Mouse (Mus musculus) neural tube, embryonic 13.5 days (tissue): Measurements from ENCODE around the gene Chst14. TPM values are rescaled to one million over a fixed set of nuclear protein-coding genes. Genes with fewer than 3 reads are reported as not detected.
A peak's percentile ranks its signal among the peaks of the same experiment; 100 is the strongest.

ENCODE experiments used
- ATAC-seq: fragments of 200-750 bp; cut with Nextera tagmentation; 2 replicates; pipeline ENCODE4 v1.8.0; 2017; ENCODE audit warnings: low read depth, mild to moderate bottlenecking, moderate TSS enrichment, moderate library complexity
- H3K27ac ChIP-seq: fragments of 300-500 bp; sonication (generic); replicated peaks from 2 replicates; pipeline ENCODE4 v1.5.1; 2015; ENCODE audit warnings: moderate library complexity, mild to moderate bottlenecking, inconsistent platforms
- H3K27me3 ChIP-seq: fragments of 300-500 bp; sonication (generic); 2 replicates; pipeline ENCODE4 v1.6.1; 2015; ENCODE audit warnings: mild to moderate bottlenecking, inconsistent platforms
- H3K36me3 ChIP-seq: fragments of 300-500 bp; sonication (generic); 2 replicates; pipeline ENCODE4 v1.6.1; 2015; ENCODE audit warnings: mild to moderate bottlenecking, inconsistent platforms
- H3K4me1 ChIP-seq: fragments of 300-500 bp; sonication (generic); replicated peaks from 2 replicates; pipeline ENCODE4 v1.6.1; 2015; ENCODE audit warnings: inconsistent platforms
- H3K4me2 ChIP-seq: fragments of 300-500 bp; sonication (generic); 2 replicates; pipeline ENCODE4 v1.6.1; 2015; ENCODE audit warnings: inconsistent platforms, mild to moderate bottlenecking, moderate library complexity
- H3K4me3 ChIP-seq: fragments of 300-500 bp; sonication (generic); 2 replicates; pipeline ENCODE4 v1.5.1; 2015; ENCODE audit warnings: mild to moderate bottlenecking, inconsistent platforms
- H3K9ac ChIP-seq: fragments of 300-500 bp; sonication (generic); 2 replicates; pipeline ENCODE4 v1.6.1; 2015; ENCODE audit warnings: moderate library complexity, mild to moderate bottlenecking, inconsistent platforms
- H3K9me3 ChIP-seq: fragments of 300-500 bp; sonication (generic); 2 replicates; pipeline ENCODE4 v1.6.1; 2016; ENCODE audit warnings: inconsistent platforms
- WGBS: fragments of 180-500 bp; shearing (Covaris S2); methylation state at CpG from one replicate; pipeline ENCODE4 v1.1.7; 2015; 5-methylcytosine and 5-hydroxymethylcytosine counted together
- polyA plus RNA-seq: library from polyadenylated mRNA; unstranded; fragments of >200 nt; fragmentation: Nextera tagmentation; extraction: Ambion mirVana; gene quantifications from 2 replicates; pipeline ENCODE4 v1.2.1, GENCODE M21; 2015

The Chst14 gene
- polyA plus RNA-seq, 1 experiment from 2014 or later = 10.4 TPM

- Histone ChIP-seq H3K36me3 (no peaks in the 10 kb centered on the region), H3K9me3 (no peaks in the 10 kb centered on the region), H3K4me2 (no peak overlapping the region), H3K4me1 (peaks cover 57% of the 10 kb centered on the region), H3K9ac (0 out of 2 replicates have a peak overlapping the region, but pooled peaks have one; percentile 5), H3K27ac (no peak overlapping the region), H3K4me3 (no peak overlapping the region), H3K27me3 (peaks cover 68% of the 10 kb centered on the region)
- ATAC-seq = no peak
- 5% methylated on average over 4 of the region's 4 CpGs for WGBS
Observed at GRCm38 (mm10) chr2:118898771-118899170, 27.5 kb upstream of the Chst14 start.

DNA sequence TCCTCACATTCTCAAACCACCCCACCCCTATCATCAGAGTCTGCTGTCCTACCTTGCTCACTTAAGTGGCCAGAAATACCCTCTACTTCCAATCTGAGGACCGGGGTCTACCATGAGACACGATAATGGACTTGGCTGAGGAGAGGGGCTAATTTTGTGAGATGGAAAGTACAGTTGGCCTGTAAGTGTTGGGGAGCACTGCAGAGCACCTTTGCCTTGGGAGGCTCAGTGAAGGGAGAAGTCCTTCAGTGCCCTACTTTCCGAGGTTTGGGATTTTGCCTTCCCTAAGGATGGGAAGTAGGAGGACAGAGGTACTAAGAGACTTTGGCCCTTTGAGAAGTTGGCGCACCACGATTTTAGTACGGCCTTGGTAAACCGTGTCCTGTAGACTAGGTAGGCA is 27.0 kb upstream of the Chst14 start:
- Histone ChIP-seq H3K27ac (no peak overlapping the region), H3K36me3 (no peaks in the 10 kb centered on the region), H3K27me3 (peaks cover 63% of the 10 kb centered on the region), H3K4me1 (peaks cover 62% of the 10 kb centered on the region), H3K4me2 (no peak overlapping the region), H3K4me3 (no peak overlapping the region), H3K9me3 (no peaks in the 10 kb centered on the region), H3K9ac (no peak overlapping the region)
- ATAC-seq = no peak
- 8% methylated on average over 7 of the region's 7 CpGs for WGBS

- H3K4me1 ChIP-seq = peaks cover 71% of the 10 kb centered on the region
- H3K27ac ChIP-seq = peak within 1 kb of the TSS; percentile 93; the same call in 1 of the 2 replicates
- peaks cover 54% of the 10 kb centered on the region for H3K27me3 ChIP-seq
- H3K36me3 ChIP-seq = no peaks in the 10 kb centered on the region
- H3K9me3 ChIP-seq = no peaks in the 10 kb centered on the region
- H3K4me2 ChIP-seq = peak within 1 kb of the TSS; percentile 97
- peak within 1 kb of the TSS; percentile 74 for H3K9ac ChIP-seq
- peak; percentile 12 for ATAC-seq
- peak within 1 kb of the TSS; percentile 92 for H3K4me3 ChIP-seq
- WGBS = under 1% methylated on average over 32 of the region's 32 CpGs
Observed at GRCm38 (mm10) chr2:118899981-118900825, 26.1 kb upstream of the Chst14 start, which contains the start of gene Bahd1. Gene Bahd1, plus strand, starts transcription at chr2:118900377.

GRCm38 (mm10) chr2:118900826-118901140 is 25.5 kb upstream of the Chst14 start:
- Histone ChIP-seq H3K4me2 (peak overlapping the region; percentile 97), H3K36me3 (no peaks in the 10 kb centered on the region), H3K9ac (peak overlapping the region; percentile 74), H3K27ac (0 out of 2 replicates have a peak overlapping the region, but pooled peaks have one; percentile 38), H3K4me3 (peak overlapping the region; percentile 92), H3K27me3 (peaks cover 48% of the 10 kb centered on the region), H3K4me1 (peaks cover 77% of the 10 kb centered on the region), H3K9me3 (no peaks in the 10 kb centered on the region)
- 0% methylated on average over 11 of the region's 11 CpGs for WGBS
- peak; percentile 6 for ATAC-seq

GRCm38 (mm10) chr2:118901175-118902031 is 24.9 kb upstream of the Chst14 start:
- peak; percentile 91 for ATAC-seq
- H3K27ac ChIP-seq = peak overlapping the region; percentile 93
- peaks cover 75% of the 10 kb centered on the region for H3K4me1 ChIP-seq
- under 1% methylated on average over 96 of the region's 120 CpGs for WGBS
- peak overlapping the region; percentile 95 for H3K9ac ChIP-seq
- H3K27me3 ChIP-seq = peaks cover 42% of the 10 kb centered on the region
- H3K9me3 ChIP-seq = no peaks in the 10 kb centered on the region
- H3K36me3 ChIP-seq = no peaks in the 10 kb centered on the region
- peak overlapping the region; percentile 97 for H3K4me2 ChIP-seq
- H3K4me3 ChIP-seq = peak overlapping the region; percentile 92

GRCm38 (mm10) chr2:118902051-118903025 is 24.0 kb upstream of the Chst14 start:
- peak overlapping the region; percentile 92 for H3K4me3 ChIP-seq
- WGBS = under 1% methylated on average over 64 of the region's 106 CpGs
- H3K9me3 ChIP-seq = no peaks in the 10 kb centered on the region
- peaks cover 32% of the 10 kb centered on the region for H3K27me3 ChIP-seq
- ATAC-seq = peak; percentile 13; the same call in 1 of the 2 replicates
- peak overlapping the region; percentile 97 for H3K4me2 ChIP-seq
- peaks cover 66% of the 10 kb centered on the region for H3K4me1 ChIP-seq
- H3K9ac ChIP-seq = peak overlapping the region; percentile 95
- H3K36me3 ChIP-seq = no peaks in the 10 kb centered on the region
- H3K27ac ChIP-seq = peak overlapping the region; percentile 93

DNA sequence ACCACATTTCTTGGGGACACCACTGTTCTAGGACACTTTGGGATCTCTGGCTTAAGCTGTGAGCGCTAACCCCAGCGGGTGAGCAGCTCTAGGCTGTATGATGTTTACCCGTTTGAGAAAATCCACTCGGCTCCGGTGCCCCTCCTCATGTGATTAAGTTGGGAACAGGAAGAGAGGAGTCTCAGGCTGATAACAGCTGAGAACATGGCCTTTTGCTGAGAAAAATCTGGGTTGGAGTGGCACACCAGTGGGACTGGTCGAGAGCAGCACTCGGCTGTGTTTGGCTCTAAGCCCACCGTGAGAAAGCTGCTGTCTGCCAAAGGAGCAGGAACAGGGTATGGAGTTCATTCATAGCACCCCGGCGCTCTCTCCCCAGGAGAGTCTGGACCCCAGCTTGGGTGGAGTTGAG is 23.0 kb upstream of the Chst14 start:
- no peak for ATAC-seq
- Histone ChIP-seq H3K4me2 (peak overlapping the region; percentile 97), H3K27ac (no peak overlapping the region; the same call in 1 of the 2 replicates)

GRCm38 (mm10) chr2:118905433-118906117 is 20.7 kb upstream of the Chst14 start:
- 80% methylated on average over 7 of the region's 7 CpGs for WGBS
- Histone ChIP-seq H3K9me3 (no peaks in the 10 kb centered on the region), H3K27ac (no peak overlapping the region), H3K9ac (no peak overlapping the region), H3K4me1 (peaks cover 60% of the 10 kb centered on the region), H3K4me3 (no peak overlapping the region), H3K27me3 (peaks cover 1% of the 10 kb centered on the region; the same call in 1 of the 2 replicates), H3K4me2 (no peak overlapping the region), H3K36me3 (no peaks in the 10 kb centered on the region)
- no peak for ATAC-seq

More for the DNA sequence above, 23.0 kb upstream of the Chst14 start:
- Histone ChIP-seq H3K4me1 (peaks cover 57% of the 10 kb centered on the region), H3K9me3 (no peaks in the 10 kb centered on the region), H3K4me3 (peak overlapping the region; percentile 92), H3K9ac (peak overlapping the region; percentile 95), H3K36me3 (no peaks in the 10 kb centered on the region), H3K27me3 (peaks cover 22% of the 10 kb centered on the region)
- WGBS = 12% methylated on average over 10 of the region's 10 CpGs

DNA sequence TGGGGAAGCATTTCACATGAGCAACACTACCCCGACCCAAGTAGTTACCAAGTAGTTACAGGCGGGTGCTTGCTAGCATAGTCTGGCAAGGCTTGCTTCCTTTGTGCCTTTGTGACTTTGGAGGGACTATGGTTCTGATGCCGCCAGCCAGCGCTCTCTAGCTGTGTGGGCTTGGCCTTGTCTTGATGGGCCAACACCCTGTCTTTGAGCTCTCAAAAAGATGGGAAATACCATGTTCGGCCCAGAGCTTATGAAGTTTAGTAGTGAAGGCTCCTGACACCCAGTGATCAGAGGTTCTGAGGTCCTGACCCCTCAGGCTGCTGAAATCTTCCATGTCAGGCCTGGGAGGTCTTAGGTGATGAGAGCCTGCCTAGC is 20.2 kb upstream of the Chst14 start:
- Histone ChIP-seq H3K4me3 (no peak overlapping the region), H3K27me3 (no peaks in the 10 kb centered on the region), H3K4me2 (no peak overlapping the region), H3K36me3 (no peaks in the 10 kb centered on the region), H3K9ac (no peak overlapping the region), H3K4me1 (peaks cover 57% of the 10 kb centered on the region), H3K9me3 (no peaks in the 10 kb centered on the region), H3K27ac (no peak overlapping the region)
- ATAC-seq = no peak
- 78% methylated on average over 5 of the region's 5 CpGs for WGBS

- no peak for ATAC-seq
- H3K4me3 ChIP-seq = no peak overlapping the region
- no peaks in the 10 kb centered on the region for H3K9me3 ChIP-seq
- H3K4me2 ChIP-seq = no peak overlapping the region
- 92% methylated on average over 3 of the region's 3 CpGs for WGBS
- peaks cover 65% of the 10 kb centered on the region for H3K4me1 ChIP-seq
- no peaks in the 10 kb centered on the region for H3K27me3 ChIP-seq
- no peak overlapping the region for H3K9ac ChIP-seq
- no peak overlapping the region for H3K27ac ChIP-seq
- no peaks in the 10 kb centered on the region for H3K36me3 ChIP-seq
Observed at GRCm38 (mm10) chr2:118907781-118908180, 18.5 kb upstream of the Chst14 start.

- no peaks in the 10 kb centered on the region for H3K27me3 ChIP-seq
- no peak overlapping the region for H3K9ac ChIP-seq
- H3K9me3 ChIP-seq = no peaks in the 10 kb centered on the region
- H3K27ac ChIP-seq = no peak overlapping the region
- no peak overlapping the region for H3K4me3 ChIP-seq
- no peaks in the 10 kb centered on the region for H3K36me3 ChIP-seq
- ATAC-seq = no peak
- 66% methylated on average over 1 of the region's 1 CpGs for WGBS
- H3K4me2 ChIP-seq = no peak overlapping the region
- H3K4me1 ChIP-seq = peaks cover 65% of the 10 kb centered on the region
Observed at GRCm38 (mm10) chr2:118909151-118909550, 17.1 kb upstream of the Chst14 start.
